Mouse (Mus musculus) WW6 (cell line): Measurements from ENCODE around the gene Uaca.
A peak's percentile ranks its signal among the peaks of the same experiment; 100 is the strongest.

Source experiments
- DNase-seq: peaks from one replicate; pipeline ENCODE4 v3.0.0-alpha.2; 2013; ENCODE audit warnings: low read depth, low spot score

The Uaca gene

DNA sequence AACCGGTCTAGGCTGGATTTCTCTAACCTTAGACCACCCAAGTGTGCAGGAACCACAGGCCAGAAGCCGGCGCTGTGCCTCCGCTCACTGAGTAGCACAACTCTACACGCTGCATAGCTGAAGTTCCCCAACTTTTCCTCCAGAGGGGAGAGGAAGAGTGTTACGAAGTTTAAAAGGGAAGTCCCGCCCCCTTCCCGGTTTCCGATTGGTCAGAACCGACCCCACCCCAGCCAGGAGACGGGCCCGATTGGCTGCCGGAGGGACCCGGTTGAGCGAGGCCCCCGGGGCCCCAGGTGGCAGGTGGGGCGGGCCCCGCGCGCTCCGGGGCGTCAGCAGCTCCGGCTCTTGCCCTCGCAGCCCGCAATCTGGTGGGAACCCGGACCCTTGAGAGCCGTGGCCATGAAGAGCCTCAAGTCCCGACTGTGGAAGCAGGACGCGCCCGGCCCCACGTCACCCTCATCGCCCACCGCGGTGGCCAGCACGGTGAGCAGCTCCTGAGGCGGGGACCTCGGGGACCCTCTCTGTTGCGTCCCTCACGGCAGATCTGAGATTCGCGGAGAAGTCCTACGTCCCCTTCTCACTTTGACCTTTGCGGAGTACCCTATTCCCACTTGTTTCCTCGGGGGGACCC lies at the start of gene Uaca:
Uaca (plus strand) TSS at position 333 of the 631 bp plus-strand sequence.
- peak; percentile 87 for DNase-seq

GRCm38 (mm10) chr9:60744971-60745370 lies 49.4 kb upstream of the Uaca start:
- no peak for DNase-seq

DNA sequence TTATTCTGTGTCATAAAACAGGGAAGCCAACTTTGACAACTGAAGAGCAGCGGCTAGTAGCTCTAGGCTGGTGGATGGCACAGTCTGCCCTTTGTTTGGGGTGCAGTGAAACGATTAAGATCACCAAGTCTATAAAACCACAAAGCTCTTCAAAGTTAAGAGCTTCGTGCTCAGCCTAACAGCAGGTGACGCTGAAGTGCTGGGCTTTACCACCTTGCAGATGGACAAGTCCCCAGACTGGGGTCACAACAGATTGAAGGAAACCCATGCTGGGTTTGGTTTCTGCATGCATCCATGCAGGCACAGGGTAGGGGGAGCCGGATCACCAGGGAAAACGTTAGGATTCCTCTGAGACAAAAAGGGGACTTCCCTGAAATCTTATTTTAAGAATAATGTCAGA lies 47.8 kb upstream of the Uaca start:
- DNase-seq = no peak

- no peak for DNase-seq
Measured at GRCm38 (mm10) chr9:60747672-60748071, 46.7 kb upstream of the Uaca start.

DNA sequence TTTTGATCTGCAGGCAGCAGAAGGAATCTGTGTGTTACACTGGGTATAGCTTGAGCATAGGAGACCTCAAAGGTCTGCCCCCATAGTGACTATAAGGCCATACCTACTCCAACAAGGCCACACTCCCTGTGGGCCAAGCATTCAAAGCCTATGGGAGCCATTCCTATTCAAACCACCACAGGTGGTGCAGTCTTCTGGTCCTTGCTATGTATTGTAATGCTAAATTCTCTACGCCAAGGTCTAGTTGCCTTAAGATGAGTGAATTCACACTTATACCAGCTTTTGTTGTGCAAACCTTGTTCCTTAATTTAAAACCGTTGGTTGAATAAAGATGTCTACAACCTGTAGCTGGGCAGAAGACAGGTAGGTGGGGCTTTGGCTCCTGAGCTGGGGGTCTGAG lies 46.2 kb upstream of the Uaca start:
- no peak for DNase-seq

DNA sequence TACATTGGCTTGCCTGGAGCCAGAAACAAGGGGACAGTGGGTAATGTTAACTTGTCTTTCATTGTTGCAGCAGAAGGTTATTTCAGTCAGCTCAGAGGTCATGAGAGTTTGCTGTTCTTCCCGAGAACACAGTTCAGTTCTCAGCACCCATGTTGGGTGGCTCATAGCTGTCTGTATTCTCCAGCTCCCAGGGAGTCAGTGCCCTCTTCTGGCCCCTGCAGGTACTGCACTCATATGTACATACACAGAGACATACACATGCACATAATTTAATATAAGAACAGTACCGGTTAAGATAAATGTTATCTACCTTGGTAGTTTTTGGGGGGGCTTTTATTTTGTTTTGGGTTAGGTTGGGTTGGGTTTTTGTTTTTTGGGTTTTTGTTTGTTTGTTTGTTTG lies 45.2 kb upstream of the Uaca start:
- no peak for DNase-seq

DNA sequence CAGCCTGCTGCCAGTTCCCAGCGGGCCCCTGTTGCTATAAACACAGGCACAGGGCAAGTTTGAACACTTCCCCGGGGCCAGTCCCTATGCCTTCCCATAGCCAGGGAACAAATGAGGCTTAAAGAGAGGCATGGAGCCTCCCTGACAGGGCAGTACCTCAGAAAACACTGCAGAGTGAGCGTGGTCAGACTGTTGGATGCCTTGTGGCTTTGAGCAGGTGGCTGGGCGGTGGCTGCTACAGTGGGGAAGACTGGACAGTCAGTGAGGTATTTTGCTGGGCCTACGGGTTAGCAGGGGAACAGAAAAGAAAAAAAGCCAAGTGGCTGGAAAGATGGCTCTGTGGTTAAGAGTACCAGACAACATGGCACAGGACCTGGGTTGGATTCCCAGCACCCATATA lies 43.2 kb upstream of the Uaca start:
- DNase-seq = no peak

GRCm38 (mm10) chr9:60751971-60752370 lies 42.4 kb upstream of the Uaca start:
- DNase-seq = no peak

DNA sequence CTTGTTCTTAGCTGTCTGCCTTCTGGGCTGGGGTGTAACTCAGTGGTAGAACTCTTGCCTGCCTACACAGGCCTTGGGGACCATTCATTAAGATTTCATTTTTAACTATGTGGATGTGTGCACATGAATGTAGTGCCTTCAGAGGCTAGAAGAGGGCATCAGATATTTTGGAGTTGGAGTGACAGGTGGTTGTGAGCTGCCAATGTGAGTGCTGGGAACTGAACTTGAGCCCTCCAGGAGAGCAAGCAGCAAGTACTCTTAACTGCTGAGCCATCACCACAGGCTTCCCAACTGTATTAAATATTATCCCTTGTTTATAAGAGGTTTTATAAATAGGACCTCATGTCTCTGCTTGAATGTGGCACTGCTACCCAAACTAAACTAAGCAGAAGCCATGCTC lies 41.7 kb upstream of the Uaca start:
- DNase-seq = no peak

DNA sequence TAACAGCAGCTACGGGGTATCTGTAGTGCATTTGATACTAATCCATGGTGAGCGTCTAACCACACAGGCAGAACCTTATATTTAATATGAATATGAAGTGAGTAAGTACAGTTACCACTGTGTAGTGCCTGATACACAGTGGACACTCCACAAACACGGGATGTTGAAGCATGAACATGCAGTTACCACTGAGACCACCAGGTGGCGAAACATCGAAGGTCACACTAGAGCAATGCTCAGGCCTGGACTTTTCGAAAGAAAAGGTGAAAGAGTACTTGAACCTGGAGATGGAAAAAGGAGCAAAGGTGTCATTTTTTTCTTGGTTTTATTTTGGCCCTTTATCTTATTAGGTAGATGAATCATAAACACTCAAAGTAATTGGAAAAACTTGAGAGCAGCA lies 38.1 kb upstream of the Uaca start:
- DNase-seq = no peak

DNA sequence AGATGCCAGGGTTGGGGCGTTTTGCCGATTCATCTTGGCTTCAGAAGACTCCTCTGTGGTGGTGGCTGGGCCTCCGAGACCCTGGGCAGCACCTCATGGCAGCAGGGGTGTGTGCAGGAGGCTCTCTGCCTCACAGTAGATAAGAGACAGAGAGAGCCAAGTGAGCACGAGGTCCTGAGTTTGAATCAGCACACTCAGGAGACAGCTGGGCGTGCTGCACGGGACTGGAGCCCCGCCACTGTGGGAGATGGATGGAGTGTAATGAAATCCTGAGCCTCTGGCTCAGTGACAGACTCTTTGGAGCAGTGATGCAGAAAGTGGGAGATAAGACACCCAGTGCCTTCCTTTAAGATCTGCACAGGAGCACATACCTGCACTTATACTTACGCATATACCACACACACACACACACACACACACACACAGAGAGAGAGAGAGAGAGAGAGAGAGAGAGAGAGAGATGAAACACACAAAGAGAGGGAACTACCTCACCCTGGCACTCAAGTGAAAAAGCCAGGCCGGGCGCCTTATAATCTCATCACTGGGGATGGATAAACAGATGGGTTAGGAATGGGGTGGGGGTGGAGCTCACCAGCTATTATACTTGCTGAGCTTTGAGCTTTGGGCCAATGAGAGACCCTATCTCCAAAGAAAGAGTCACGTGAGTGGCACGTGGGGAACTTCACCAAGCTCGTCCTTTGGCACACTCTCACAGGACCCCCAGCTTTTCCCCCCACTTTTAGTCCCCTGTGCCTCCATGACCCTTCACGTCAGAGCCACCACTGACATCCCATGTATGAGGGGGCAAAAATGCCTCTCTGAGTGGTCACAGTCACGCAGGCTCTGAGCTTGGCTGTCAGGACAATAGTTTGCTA lies 37.2 kb upstream of the Uaca start:
- no peak for DNase-seq

- DNase-seq = no peak
Measured at GRCm38 (mm10) chr9:60757817-60758216, 36.5 kb upstream of the Uaca start.

GRCm38 (mm10) chr9:60759436-60760007 lies 34.8 kb upstream of the Uaca start:
- no peak for DNase-seq

GRCm38 (mm10) chr9:60765181-60765580 lies 29.2 kb upstream of the Uaca start:
- no peak for DNase-seq

DNA sequence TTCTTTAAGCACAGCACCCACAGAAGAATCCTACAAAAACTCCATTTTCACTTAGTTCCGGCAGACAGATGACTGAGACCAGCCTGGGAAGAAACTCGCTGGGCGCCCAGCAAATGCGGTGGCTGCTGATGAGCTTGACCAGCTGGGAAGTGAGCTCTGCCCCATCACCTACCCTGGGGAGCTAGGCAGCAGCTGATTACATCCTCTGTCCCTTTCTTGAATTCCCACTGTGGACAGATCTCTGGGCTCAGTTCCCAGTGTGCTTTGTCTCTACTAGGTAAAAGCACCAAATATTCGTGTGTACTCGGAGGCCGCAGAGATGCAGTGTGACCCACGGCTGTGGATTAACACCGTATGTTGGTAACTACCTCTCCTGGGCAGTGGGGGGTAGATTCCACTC lies 25.9 kb upstream of the Uaca start:
- no peak for DNase-seq

- DNase-seq = no peak
Measured at GRCm38 (mm10) chr9:60769711-60770111, 24.6 kb upstream of the Uaca start.

DNA sequence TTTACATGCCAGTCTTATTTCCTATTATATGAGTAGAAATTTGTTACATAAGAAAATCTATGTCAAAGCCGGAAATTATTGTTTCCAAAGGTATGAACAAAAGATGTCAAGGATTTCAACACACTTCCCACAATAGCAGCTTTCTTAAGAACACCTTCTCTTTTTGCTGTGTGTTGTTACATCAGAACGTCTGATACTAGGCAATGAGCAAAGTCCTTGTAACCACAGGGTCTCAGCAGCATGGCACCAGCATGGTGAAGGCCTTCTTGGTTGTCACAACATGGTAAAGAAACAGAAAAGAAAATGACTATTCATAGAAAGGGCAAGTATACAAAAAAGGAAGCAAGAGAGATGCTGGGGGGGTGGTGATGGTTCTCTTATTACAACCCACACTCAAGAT lies 20.6 kb upstream of the Uaca start:
- DNase-seq = no peak

DNA sequence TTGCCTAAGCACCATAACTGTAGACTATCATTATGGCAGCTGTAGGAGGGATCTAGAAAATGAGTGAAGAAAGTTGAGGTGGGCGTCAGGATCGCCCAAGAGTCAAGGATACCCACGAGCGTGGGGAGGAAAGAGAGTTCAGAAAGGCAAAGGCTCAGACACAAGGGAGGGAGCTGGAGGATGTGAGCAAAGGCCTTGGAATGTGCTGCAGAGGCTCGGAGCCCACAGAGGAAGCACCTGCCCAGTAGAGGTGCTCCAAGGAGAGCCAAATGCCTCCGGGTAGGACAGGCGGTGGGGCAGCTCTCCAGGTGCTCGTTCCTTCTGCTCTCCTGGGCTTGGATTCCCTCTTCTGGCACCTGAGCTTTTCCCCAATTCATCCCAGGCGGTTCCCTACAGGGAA lies 17.4 kb upstream of the Uaca start:
- DNase-seq = no peak

- DNase-seq = no peak
Measured at GRCm38 (mm10) chr9:60782057-60782789, 12.1 kb upstream of the Uaca start.

DNA sequence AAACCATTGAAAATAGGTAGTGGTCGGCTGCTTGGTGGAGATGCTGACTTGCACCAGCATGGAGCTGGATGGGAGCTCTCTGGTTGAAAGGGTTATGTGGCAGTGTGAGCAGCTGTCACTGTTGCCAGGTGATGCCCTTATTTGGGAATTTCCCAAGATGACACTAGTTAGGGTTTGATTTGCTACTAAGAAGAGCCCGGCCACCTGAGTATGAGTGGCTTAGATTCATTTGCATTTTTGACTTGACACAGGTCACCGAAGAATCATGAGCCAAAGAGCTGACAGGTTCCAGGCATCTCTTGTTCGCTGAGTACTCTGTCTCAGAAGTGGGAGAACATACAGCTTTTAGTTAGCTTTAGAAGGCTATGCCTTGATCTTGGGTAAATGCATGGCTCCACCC lies 9.3 kb upstream of the Uaca start:
- no peak for DNase-seq

GRCm38 (mm10) chr9:60787517-60788110 lies 6.7 kb upstream of the Uaca start:
- peak; percentile 50 for DNase-seq

GRCm38 (mm10) chr9:60790282-60790681 lies 4.1 kb upstream of the Uaca start:
- DNase-seq = no peak
